Mouse (Mus musculus) stomach, embryonic 14.5 days (tissue): ENCODE data around the gene Hspb11. TPM values are rescaled to one million over a fixed set of nuclear protein-coding genes. Genes with fewer than 3 reads are reported as not detected.

Experiments
- ATAC-seq: fragments of 200-750 bp; cut with Nextera tagmentation; 2 replicates; pipeline ENCODE4 v1.8.0; 2017; ENCODE audit warnings: low read depth, moderate TSS enrichment; ENCODE audit not compliant: insufficient number of reproducible peaks, insufficient read depth, low FRiP score
- H3K27ac ChIP-seq: fragments of 300-500 bp; sonication (generic); 2 replicates; pipeline ENCODE4 v1.5.1; 2014; ENCODE audit warnings: mild to moderate bottlenecking, low read length, moderate library complexity, mixed read lengths
- H3K27me3 ChIP-seq: fragments of 300-500 bp; sonication (generic); 2 replicates; pipeline ENCODE4 v1.6.1; 2014; ENCODE audit warnings: low read length, control low read depth, mixed read lengths; ENCODE audit not compliant: control insufficient read depth, insufficient read depth
- H3K36me3 ChIP-seq: fragments of 300-500 bp; sonication (generic); 2 replicates; pipeline ENCODE4 v1.6.1; 2014; ENCODE audit warnings: mild to moderate bottlenecking, control low read depth, low read length, moderate library complexity, mixed read lengths; ENCODE audit not compliant: control insufficient read depth, insufficient read depth
- H3K4me1 ChIP-seq: fragments of 300-500 bp; sonication (generic); 2 replicates; pipeline ENCODE4 v1.6.1; 2014; ENCODE audit warnings: low read length, control low read depth, mixed read lengths; ENCODE audit not compliant: control insufficient read depth, insufficient read depth
- H3K4me2 ChIP-seq: fragments of 300-500 bp; sonication (generic); replicated peaks from 2 replicates; pipeline ENCODE4 v1.6.1; 2014; ENCODE audit warnings: low read depth, low read length, control low read depth
- H3K4me3 ChIP-seq: fragments of 300-500 bp; sonication (generic); 2 replicates; pipeline ENCODE4 v1.5.1; 2014; ENCODE audit warnings: low read depth, low read length, control low read depth
- H3K9ac ChIP-seq: fragments of 300-500 bp; sonication (generic); replicated peaks from 2 replicates; pipeline ENCODE4 v1.6.1; 2014; ENCODE audit warnings: low read depth, mild to moderate bottlenecking, control low read depth, low read length, moderate library complexity, mixed read lengths
- H3K9me3 ChIP-seq: fragments of 300-500 bp; sonication (generic); 2 replicates; pipeline ENCODE4 v1.6.1; 2016; ENCODE audit warnings: low read depth, low read length, control low read depth; ENCODE audit not compliant: control insufficient read depth
- WGBS: fragments of 180-500 bp; shearing (Covaris S2); extraction: QIAGEN DNeasy Blood & Tissue Kit; methylation state at CpG from one replicate; pipeline ENCODE4 v1.1.7; 2014; 5-methylcytosine and 5-hydroxymethylcytosine counted together
- polyA plus RNA-seq: library from polyadenylated mRNA; unstranded; fragments of >200 nt; fragmentation: Nextera tagmentation; extraction: Ambion mirVana; gene quantifications from 2 replicates; pipeline ENCODE4 v1.2.1, GENCODE M21; 2014

Hspb11 gene
- polyA plus RNA-seq, 1 experiment from 2014 or later, result 40.6 TPM

DNA sequence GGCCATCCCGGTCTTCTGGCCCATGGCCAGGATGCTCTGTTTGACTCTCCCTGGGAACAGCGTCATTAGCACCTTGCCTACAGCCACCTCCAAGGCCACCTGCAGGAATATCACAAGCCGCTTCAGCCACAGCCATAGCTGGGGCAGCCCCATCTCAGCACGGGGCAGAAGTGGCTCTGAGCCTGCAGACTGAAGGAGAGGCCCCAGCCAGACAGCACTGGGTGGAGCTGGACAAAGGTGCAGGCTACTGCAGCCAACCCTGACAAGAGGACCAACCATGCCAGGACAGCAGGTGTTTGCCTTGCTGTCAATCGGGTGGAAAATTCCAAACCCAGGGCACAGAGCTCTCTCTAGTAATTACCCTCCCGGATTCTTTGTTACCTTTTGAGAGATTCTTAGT is 53.6 kb downstream of the Hspb11 start, which contains the start of gene Dio1:
Gene Dio1 (minus strand): TSS at position 204 of the 400 bp plus-strand sequence.
- H3K36me3 ChIP-seq, result no peaks in the 10 kb centered on the region
- ATAC-seq, result 0 out of 2 replicates have a peak, but pooled peaks have one; percentile 49
- no peaks in the 10 kb centered on the region; the same call in 1 of the 2 replicates for H3K4me1 ChIP-seq
- no peak within 1 kb of the TSS for H3K4me3 ChIP-seq
- no peak within 1 kb of the TSS for H3K4me2 ChIP-seq
- no peak within 1 kb of the TSS for H3K27ac ChIP-seq
- no peaks in the 10 kb centered on the region for H3K9me3 ChIP-seq
- no peaks in the 10 kb centered on the region for H3K27me3 ChIP-seq
- H3K9ac ChIP-seq, result no peak within 1 kb of the TSS
- 47% methylated on average over 6 of the region's 6 CpGs for WGBS

DNA sequence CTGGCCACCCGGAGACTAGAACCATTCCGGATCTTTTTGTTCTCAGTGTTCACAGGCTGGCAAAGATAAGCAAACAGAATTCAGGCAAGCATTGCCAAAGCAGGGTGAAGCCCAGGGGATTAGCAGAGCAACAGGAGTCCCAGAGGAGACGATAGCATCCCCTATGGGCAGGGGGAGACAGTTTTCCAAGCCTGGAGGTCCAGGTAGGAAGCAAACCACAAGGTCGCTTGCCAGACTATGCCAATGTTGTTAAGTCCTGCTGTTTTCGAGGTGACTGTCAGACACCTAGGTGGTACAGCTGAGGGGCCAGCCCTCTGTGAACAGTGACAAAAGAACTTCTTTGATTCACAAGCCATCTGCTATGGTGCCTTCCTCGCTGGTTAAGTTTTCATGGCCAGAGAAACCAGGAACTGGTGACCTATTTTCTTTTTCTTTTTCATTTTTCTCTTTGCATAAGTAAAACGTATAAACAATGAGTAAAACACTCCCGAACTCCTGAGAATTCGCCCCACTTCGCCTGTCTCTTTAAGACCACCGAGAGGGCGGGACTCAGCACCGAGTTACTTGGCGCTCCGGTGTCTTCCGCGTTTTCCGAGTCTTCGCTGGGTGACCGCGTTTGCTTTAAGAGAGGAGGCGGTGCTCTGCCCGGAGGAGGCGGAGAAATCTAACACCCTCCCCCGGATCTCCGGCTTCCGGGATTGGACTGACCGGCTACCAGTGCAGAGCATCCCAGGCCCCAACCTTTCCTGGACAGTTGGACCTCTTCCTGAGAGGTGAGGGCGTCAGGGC is 60.5 kb downstream of the Hspb11 start, which contains the start of gene Yipf1:
Gene Yipf1 (plus strand): TSS at position 674 of the 789 bp plus-strand sequence.
- Histone ChIP-seq H3K4me2 (peak within 1 kb of the TSS; percentile 94), H3K36me3 (peaks cover 4% of the 10 kb centered on the region; the same call in 1 of the 2 replicates), H3K27me3 (no peaks in the 10 kb centered on the region), H3K9me3 (no peaks in the 10 kb centered on the region), H3K4me1 (peaks cover 6% of the 10 kb centered on the region; the same call in 1 of the 2 replicates), H3K4me3 (peak within 1 kb of the TSS; percentile 61), H3K27ac (peak within 1 kb of the TSS; percentile 52; the same call in 1 of the 2 replicates), H3K9ac (peak within 1 kb of the TSS; percentile 41)
- ATAC-seq, result peak; percentile 93
- under 1% methylated on average over 29 of the region's 29 CpGs for WGBS

DNA sequence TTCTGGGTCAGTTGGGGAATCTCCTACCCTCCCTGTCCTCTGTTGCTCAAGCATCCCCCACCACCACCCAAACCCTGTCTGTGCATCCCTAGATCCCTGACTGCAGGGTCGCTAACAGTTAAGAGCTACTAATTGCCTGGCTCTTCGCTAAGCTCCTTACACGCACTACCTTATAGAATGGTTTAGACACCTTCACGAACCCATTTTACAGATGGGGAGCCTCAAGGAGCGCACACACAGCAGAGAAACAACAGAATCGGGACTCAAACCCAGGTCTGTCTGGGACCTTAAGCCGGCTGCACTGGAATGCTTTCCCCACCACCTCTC is 61.0 kb downstream of the Hspb11 start:
- Histone ChIP-seq H3K36me3 (peaks cover 7% of the 10 kb centered on the region; the same call in 1 of the 2 replicates), H3K4me1 (peaks cover 6% of the 10 kb centered on the region; the same call in 1 of the 2 replicates), H3K9ac (peak overlapping the region; percentile 41), H3K4me2 (peak overlapping the region; percentile 94), H3K4me3 (peak overlapping the region; percentile 61), H3K27me3 (no peaks in the 10 kb centered on the region), H3K9me3 (no peaks in the 10 kb centered on the region), H3K27ac (no peak overlapping the region)
- ATAC-seq, result no peak
- 7% methylated on average over 7 of the region's 7 CpGs for WGBS

DNA sequence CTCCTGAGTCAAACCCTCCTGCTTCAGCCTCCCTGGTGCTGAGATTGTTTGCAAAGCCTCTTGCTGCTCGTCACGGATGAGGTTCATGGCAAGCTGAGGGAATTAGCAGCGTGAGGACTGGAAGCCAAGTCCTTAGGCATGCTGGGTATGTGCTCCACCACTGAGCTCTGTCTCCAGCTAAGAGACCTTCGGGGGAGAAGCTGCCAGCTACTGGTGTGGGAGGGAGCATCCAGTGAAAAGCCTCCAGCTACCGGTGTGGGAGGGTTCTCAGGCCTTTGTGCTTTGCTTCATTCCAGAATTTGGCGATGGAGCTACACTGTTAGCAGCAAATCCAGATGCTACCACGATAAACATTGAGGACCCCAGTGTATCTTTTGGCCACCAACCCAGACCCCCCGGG is 65.3 kb downstream of the Hspb11 start:
- Histone ChIP-seq H3K27ac (no peak overlapping the region), H3K9me3 (no peaks in the 10 kb centered on the region), H3K9ac (no peak overlapping the region), H3K4me3 (no peak overlapping the region), H3K36me3 (peaks cover 18% of the 10 kb centered on the region), H3K4me1 (peaks cover 3% of the 10 kb centered on the region; the same call in 1 of the 2 replicates), H3K27me3 (no peaks in the 10 kb centered on the region), H3K4me2 (no peak overlapping the region)
- 79% methylated on average over 8 of the region's 8 CpGs for WGBS
- no peak for ATAC-seq

DNA sequence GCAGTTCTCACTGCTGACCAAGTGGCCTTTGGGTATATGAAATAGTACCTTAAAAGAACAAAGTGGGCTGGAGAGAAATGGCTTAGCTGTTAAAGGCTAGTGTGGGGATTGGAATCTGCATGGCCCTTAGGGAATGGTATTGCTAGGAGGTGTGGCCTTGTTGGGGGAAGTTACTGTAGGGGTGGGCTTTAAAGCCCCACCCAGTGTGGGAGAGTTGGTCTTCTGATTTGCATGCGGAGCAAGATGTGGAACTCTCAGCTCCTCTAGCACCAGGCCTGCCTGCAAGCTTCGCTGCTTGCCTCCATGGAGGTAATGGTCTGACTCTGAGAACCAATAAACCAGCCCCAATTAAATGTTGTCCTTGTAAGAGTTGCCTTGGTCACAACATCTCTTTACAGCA is 67.6 kb downstream of the Hspb11 start:
- ATAC-seq, result no peak
- no peaks in the 10 kb centered on the region for H3K4me1 ChIP-seq
- H3K4me2 ChIP-seq, result no peak overlapping the region
- 76% methylated on average over 2 of the region's 2 CpGs for WGBS
- no peak overlapping the region for H3K27ac ChIP-seq
- no peaks in the 10 kb centered on the region for H3K27me3 ChIP-seq
- H3K9ac ChIP-seq, result no peak overlapping the region
- peaks cover 21% of the 10 kb centered on the region for H3K36me3 ChIP-seq
- no peak overlapping the region for H3K4me3 ChIP-seq
- H3K9me3 ChIP-seq, result no peaks in the 10 kb centered on the region

DNA sequence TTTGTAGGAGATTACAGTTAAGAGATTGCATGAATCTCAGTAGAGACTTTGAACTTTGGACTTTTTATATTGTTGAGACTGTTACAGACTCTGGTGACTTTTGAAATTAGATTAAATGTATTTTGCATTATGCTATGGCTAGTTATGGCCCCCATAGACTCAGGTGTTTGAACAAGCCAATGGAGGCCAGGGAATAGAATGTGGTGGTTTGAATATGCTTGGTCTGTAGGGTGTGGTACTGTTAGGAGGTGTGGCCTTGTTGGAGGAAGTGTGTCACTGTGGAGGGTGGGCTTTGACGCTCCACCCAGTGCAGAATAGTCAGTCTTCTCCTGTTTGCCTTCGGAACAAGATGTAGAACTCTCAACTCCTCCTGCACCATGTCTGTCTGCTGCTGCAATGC is 69.7 kb downstream of the Hspb11 start:
- no peak for ATAC-seq
- Histone ChIP-seq H3K36me3 (peaks cover 21% of the 10 kb centered on the region), H3K27ac (no peak overlapping the region), H3K4me2 (no peak overlapping the region), H3K4me1 (no peaks in the 10 kb centered on the region), H3K4me3 (no peak overlapping the region), H3K27me3 (no peaks in the 10 kb centered on the region), H3K9me3 (no peaks in the 10 kb centered on the region), H3K9ac (no peak overlapping the region)
- WGBS, result 87% methylated on average over 2 of the region's 2 CpGs

- Histone ChIP-seq H3K4me2 (no peak overlapping the region), H3K9me3 (no peaks in the 10 kb centered on the region), H3K4me3 (no peak overlapping the region), H3K27ac (no peak overlapping the region), H3K27me3 (no peaks in the 10 kb centered on the region), H3K9ac (no peak overlapping the region), H3K36me3 (peaks cover 3% of the 10 kb centered on the region; the same call in 1 of the 2 replicates), H3K4me1 (no peaks in the 10 kb centered on the region)
- ATAC-seq, result no peak
- 89% methylated on average over 8 of the region's 8 CpGs for WGBS
Measured at GRCm38 (mm10) chr4:107328530-107328929, 75.1 kb downstream of the Hspb11 start.
